Mouse (Mus musculus): ENCODE measurements at regions not wholly inside any gene's neighbourhood (a gene's known extent, or its start where the extent isn't known, plus 50 kb on each side); places are given as distances from the start of the nearest gene placed in this dataset.

GRCm38 (mm10) chr4:97465932-97466666 is 283.1 kb upstream of the Gm10192 start:
- WGBS = 72% methylated on average over 6 of the region's 6 CpGs
- H3K9ac ChIP-seq (ENCODE audit: low read depth, low read length) = no peak overlapping the region
- no peaks in the 10 kb centered on the region for H3K27me3 ChIP-seq (replicated peaks; ENCODE audit: control insufficient read depth, insufficient read depth, low read length)
- no peak overlapping the region for H3K4me3 ChIP-seq (ENCODE audit: low read depth, low read length)
- no peaks in the 10 kb centered on the region for H3K9me3 ChIP-seq (ENCODE audit: control insufficient read depth, low read length)
- ATAC-seq (replicated peaks; ENCODE audit: low FRiP score) = no peak
- H3K4me2 ChIP-seq = no peak overlapping the region
- H3K4me1 ChIP-seq (replicated peaks; ENCODE audit: control insufficient read depth, insufficient read depth, low read length) = no peaks in the 10 kb centered on the region
- no peaks in the 10 kb centered on the region for H3K36me3 ChIP-seq (ENCODE audit: control insufficient read depth, insufficient read depth, low read length)
- H3K27ac ChIP-seq (ENCODE audit: low read depth, low read length) = no peak overlapping the region
- no peak for DNase-seq (ENCODE audit: low spot score)

- Histone ChIP-seq H3K4me3 (ENCODE audit: low read depth, low read length) (no peak overlapping the region), H3K9ac (ENCODE audit: low read depth, low read length) (no peak overlapping the region), H3K4me2 (no peak overlapping the region), H3K4me1 (replicated peaks; ENCODE audit: control insufficient read depth, insufficient read depth, low read length) (no peaks in the 10 kb centered on the region), H3K9me3 (ENCODE audit: control insufficient read depth, low read length) (no peaks in the 10 kb centered on the region), H3K27me3 (replicated peaks; ENCODE audit: control insufficient read depth, insufficient read depth, low read length) (no peaks in the 10 kb centered on the region), H3K36me3 (ENCODE audit: control insufficient read depth, insufficient read depth, low read length) (no peaks in the 10 kb centered on the region), H3K27ac (ENCODE audit: low read depth, low read length) (no peak overlapping the region)
- no peak for DNase-seq (ENCODE audit: low spot score)
- no peak for ATAC-seq (replicated peaks; ENCODE audit: low FRiP score)
Measured at GRCm38 (mm10) chr4:97465517-97465916, 282.6 kb upstream of the Gm10192 start.

- no peak for ATAC-seq (replicated peaks; ENCODE audit: low FRiP score)
- Histone ChIP-seq H3K36me3 (ENCODE audit: control insufficient read depth, insufficient read depth, low read length) (no peaks in the 10 kb centered on the region), H3K9me3 (ENCODE audit: control insufficient read depth, low read length) (no peaks in the 10 kb centered on the region), H3K4me2 (no peak overlapping the region), H3K4me1 (replicated peaks; ENCODE audit: control insufficient read depth, insufficient read depth, low read length) (no peaks in the 10 kb centered on the region), H3K27me3 (replicated peaks; ENCODE audit: control insufficient read depth, insufficient read depth, low read length) (no peaks in the 10 kb centered on the region), H3K4me3 (ENCODE audit: low read depth, low read length) (no peak overlapping the region), H3K27ac (ENCODE audit: low read depth, low read length) (no peak overlapping the region), H3K9ac (ENCODE audit: low read depth, low read length) (no peak overlapping the region)
- 84% methylated on average over 1 of the region's 1 CpGs for WGBS
- no peak for DNase-seq (ENCODE audit: low spot score)
Measured at GRCm38 (mm10) chr4:97461177-97461576, 278.2 kb upstream of the Gm10192 start.

- no peak overlapping the region for H3K4me2 ChIP-seq
- H3K9me3 ChIP-seq (ENCODE audit: control insufficient read depth, low read length) = no peaks in the 10 kb centered on the region
- no peak overlapping the region for H3K9ac ChIP-seq (ENCODE audit: low read depth, low read length)
- no peaks in the 10 kb centered on the region for H3K4me1 ChIP-seq (replicated peaks; ENCODE audit: control insufficient read depth, insufficient read depth, low read length)
- no peak overlapping the region for H3K4me3 ChIP-seq (ENCODE audit: low read depth, low read length)
- no peaks in the 10 kb centered on the region for H3K36me3 ChIP-seq (ENCODE audit: control insufficient read depth, insufficient read depth, low read length)
- no peak for ATAC-seq (replicated peaks; ENCODE audit: low FRiP score)
- WGBS = 70% methylated on average over 5 of the region's 5 CpGs
- H3K27me3 ChIP-seq (replicated peaks; ENCODE audit: control insufficient read depth, insufficient read depth, low read length) = no peaks in the 10 kb centered on the region
- DNase-seq (ENCODE audit: low spot score) = no peak
- H3K27ac ChIP-seq (ENCODE audit: low read depth, low read length) = no peak overlapping the region
Measured at GRCm38 (mm10) chr4:97439288-97440029, 256.5 kb upstream of the Gm10192 start.

GRCm38 (mm10) chr4:97432681-97433080 is 249.7 kb upstream of the Gm10192 start:
- no peak for DNase-seq (ENCODE audit: low spot score)
- no peaks in the 10 kb centered on the region for H3K4me1 ChIP-seq (replicated peaks; ENCODE audit: control insufficient read depth, insufficient read depth, low read length)
- H3K4me2 ChIP-seq = no peak overlapping the region
- no peak overlapping the region for H3K9ac ChIP-seq (ENCODE audit: low read depth, low read length)
- no peaks in the 10 kb centered on the region; the same call in 1 of the 2 replicates for H3K9me3 ChIP-seq (ENCODE audit: control insufficient read depth, low read length)
- no peak overlapping the region for H3K4me3 ChIP-seq (ENCODE audit: low read depth, low read length)
- H3K36me3 ChIP-seq (ENCODE audit: control insufficient read depth, insufficient read depth, low read length) = no peaks in the 10 kb centered on the region
- H3K27ac ChIP-seq (ENCODE audit: low read depth, low read length) = no peak overlapping the region
- H3K27me3 ChIP-seq (replicated peaks; ENCODE audit: control insufficient read depth, insufficient read depth, low read length) = no peaks in the 10 kb centered on the region
- 64% methylated on average over 1 of the region's 1 CpGs for whole genome bisulfite sequencing
- ATAC-seq (replicated peaks; ENCODE audit: low FRiP score) = no peak

GRCm38 (mm10) chr4:97432094-97432493 is 249.1 kb upstream of the Gm10192 start:
- no peak overlapping the region for H3K27ac ChIP-seq (ENCODE audit: low read depth, low read length)
- H3K4me2 ChIP-seq = no peak overlapping the region
- DNase-seq (ENCODE audit: low spot score) (no peak), ATAC-seq (replicated peaks; ENCODE audit: low FRiP score) (no peak)
- no peak overlapping the region for H3K9ac ChIP-seq (ENCODE audit: low read depth, low read length)
- H3K27me3 ChIP-seq (replicated peaks; ENCODE audit: control insufficient read depth, insufficient read depth, low read length) = no peaks in the 10 kb centered on the region
- 59% methylated on average over 1 of the region's 1 CpGs for WGBS
- no peaks in the 10 kb centered on the region; the same call in 1 of the 2 replicates for H3K9me3 ChIP-seq (ENCODE audit: control insufficient read depth, low read length)
- H3K36me3 ChIP-seq (ENCODE audit: control insufficient read depth, insufficient read depth, low read length) = no peaks in the 10 kb centered on the region
- H3K4me1 ChIP-seq (replicated peaks; ENCODE audit: control insufficient read depth, insufficient read depth, low read length) = no peaks in the 10 kb centered on the region
- H3K4me3 ChIP-seq (ENCODE audit: low read depth, low read length) = no peak overlapping the region

GRCm38 (mm10) chr4:97431239-97431638 is 248.3 kb upstream of the Gm10192 start:
- Histone ChIP-seq H3K27me3 (replicated peaks; ENCODE audit: control insufficient read depth, insufficient read depth, low read length) (no peaks in the 10 kb centered on the region), H3K4me1 (replicated peaks; ENCODE audit: control insufficient read depth, insufficient read depth, low read length) (no peaks in the 10 kb centered on the region), H3K36me3 (ENCODE audit: control insufficient read depth, insufficient read depth, low read length) (no peaks in the 10 kb centered on the region), H3K9ac (ENCODE audit: low read depth, low read length) (no peak overlapping the region), H3K27ac (ENCODE audit: low read depth, low read length) (no peak overlapping the region), H3K4me2 (no peak overlapping the region), H3K4me3 (ENCODE audit: low read depth, low read length) (no peak overlapping the region), H3K9me3 (ENCODE audit: control insufficient read depth, low read length) (no peaks in the 10 kb centered on the region; the same call in 1 of the 2 replicates)
- WGBS = 79% methylated on average over 2 of the region's 2 CpGs
- DNase-seq (ENCODE audit: low spot score) (no peak), ATAC-seq (replicated peaks; ENCODE audit: low FRiP score) (no peak)

GRCm38 (mm10) chr4:97419845-97420244 is 236.9 kb upstream of the Gm10192 start:
- no peaks in the 10 kb centered on the region for H3K36me3 ChIP-seq (ENCODE audit: control insufficient read depth, insufficient read depth, low read length)
- H3K27me3 ChIP-seq (replicated peaks; ENCODE audit: control insufficient read depth, insufficient read depth, low read length) = no peaks in the 10 kb centered on the region
- H3K4me2 ChIP-seq = no peak overlapping the region
- 92% methylated on average over 1 of the region's 1 CpGs for WGBS
- ATAC-seq (replicated peaks; ENCODE audit: low FRiP score) (no peak), DNase-seq (ENCODE audit: low spot score) (no peak)
- H3K9ac ChIP-seq (ENCODE audit: low read depth, low read length) = no peak overlapping the region
- no peaks in the 10 kb centered on the region for H3K9me3 ChIP-seq (ENCODE audit: control insufficient read depth, low read length)
- H3K27ac ChIP-seq (ENCODE audit: low read depth, low read length) = no peak overlapping the region
- no peaks in the 10 kb centered on the region for H3K4me1 ChIP-seq (replicated peaks; ENCODE audit: control insufficient read depth, insufficient read depth, low read length)
- no peak overlapping the region for H3K4me3 ChIP-seq (ENCODE audit: low read depth, low read length)

GRCm38 (mm10) chr4:97418616-97419015 is 235.7 kb upstream of the Gm10192 start:
- ATAC-seq (replicated peaks; ENCODE audit: low FRiP score) = no peak
- no peak overlapping the region for H3K27ac ChIP-seq (ENCODE audit: low read depth, low read length)
- H3K4me3 ChIP-seq (ENCODE audit: low read depth, low read length) = no peak overlapping the region
- H3K4me2 ChIP-seq = no peak overlapping the region
- no peak for DNase-seq (ENCODE audit: low spot score)
- H3K9ac ChIP-seq (ENCODE audit: low read depth, low read length) = no peak overlapping the region
- H3K9me3 ChIP-seq (ENCODE audit: control insufficient read depth, low read length) = no peaks in the 10 kb centered on the region
- no peaks in the 10 kb centered on the region for H3K27me3 ChIP-seq (replicated peaks; ENCODE audit: control insufficient read depth, insufficient read depth, low read length)
- WGBS = 58% methylated on average over 5 of the region's 5 CpGs
- H3K36me3 ChIP-seq (ENCODE audit: control insufficient read depth, insufficient read depth, low read length) = no peaks in the 10 kb centered on the region
- no peaks in the 10 kb centered on the region for H3K4me1 ChIP-seq (replicated peaks; ENCODE audit: control insufficient read depth, insufficient read depth, low read length)
